In the genomic region with DNA sequence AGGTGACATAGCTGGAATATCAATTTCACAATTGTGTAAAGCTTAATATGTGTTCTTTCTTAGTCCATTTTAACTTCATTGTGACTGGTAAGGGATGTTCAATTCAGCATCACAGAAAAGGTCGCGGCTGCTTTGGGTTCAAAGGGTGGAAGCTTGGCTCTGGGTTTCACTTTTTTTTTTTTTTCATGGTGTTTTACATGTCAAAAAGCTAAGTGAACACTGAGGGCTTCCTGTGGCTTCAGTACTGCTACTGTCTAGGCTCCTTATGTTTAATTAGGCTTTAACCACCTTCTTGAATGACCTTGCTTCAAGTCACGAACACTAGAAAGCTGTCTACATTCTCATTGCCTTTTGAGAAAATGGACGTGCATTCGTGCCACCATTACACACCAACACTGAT, we compare ENCODE assay signal across 17 mouse cellular contexts.
"Had no signal": no experiment of that assay in that cellular context is flagged by ENCODE, and none has a peak within 500 bp of the region (broad histone marks: within the 10 kb centered on the region; RNA-seq: fewer than 3 reads in every experiment).

No protein-coding gene starts in this region.

- H3K4me1 ChIP-seq: liver, embryonic 15.5 days; lung, embryonic 15.5 days; megakaryocyte, embryonic 14.5 days; neural tube, embryonic 12.5 days; stomach, embryonic 15.5 days had no signal

- H3K9ac ChIP-seq: liver, embryonic 15.5 days; liver, postnatal 0 days; lung, embryonic 15.5 days; neural tube, embryonic 12.5 days; stomach, embryonic 15.5 days had no signal

- DNase-seq: liver, postnatal 0 days; lung, adult 2 months; lung, postnatal 14 days; lung, postnatal 36 days; right cerebral cortex, postnatal 14 days; thymus, adult 2 months; thymus, postnatal 25 days; thymus, postnatal 4 days had no signal

- H3K4me3 ChIP-seq: liver, embryonic 15.5 days; lung, embryonic 15.5 days; megakaryocyte, embryonic 14.5 days; neural tube, embryonic 12.5 days; stomach, embryonic 15.5 days had no signal

- H3K27ac ChIP-seq: liver, embryonic 15.5 days; lung, embryonic 15.5 days; macrophage; neural tube, embryonic 12.5 days; stomach, embryonic 15.5 days; stomach, postnatal 0 days had no signal

- H3K9me3 ChIP-seq: liver, embryonic 15.5 days; lung, embryonic 15.5 days; neural tube, embryonic 12.5 days; stomach, embryonic 15.5 days had no signal

- H3K4me2 ChIP-seq: liver, embryonic 15.5 days; lung, embryonic 15.5 days; midbrain, embryonic 11.5 days; neural tube, embryonic 12.5 days; stomach, embryonic 15.5 days had no signal

- H3K27me3 ChIP-seq: liver, embryonic 15.5 days; lung, embryonic 15.5 days; megakaryocyte, embryonic 14.5 days; neural tube, embryonic 12.5 days; stomach, embryonic 15.5 days had no signal

- H3K36me3 ChIP-seq: liver, embryonic 15.5 days; lung, embryonic 15.5 days; stomach, embryonic 15.5 days had no signal

- ATAC-seq: liver, postnatal 0 days; lung, postnatal 0 days had no signal
